Mouse (Mus musculus) kidney, postnatal 25 days (tissue): ENCODE results near the gene Zfp804b.
A peak's percentile ranks its signal among the peaks of the same experiment; 100 is the strongest.
"Not testable (repeated sequence)": the region's sequence is repeated elsewhere in the genome, so short reads cannot be mapped to it uniquely, and the experiment has no call there.

Source experiments
- DNase-seq, 2 experiments: peaks; one replicate each; pipeline ENCODE4 v3.0.0; 2021; ENCODE audit warnings: mixed read lengths in 2 of 2

Zfp804b gene

DNA sequence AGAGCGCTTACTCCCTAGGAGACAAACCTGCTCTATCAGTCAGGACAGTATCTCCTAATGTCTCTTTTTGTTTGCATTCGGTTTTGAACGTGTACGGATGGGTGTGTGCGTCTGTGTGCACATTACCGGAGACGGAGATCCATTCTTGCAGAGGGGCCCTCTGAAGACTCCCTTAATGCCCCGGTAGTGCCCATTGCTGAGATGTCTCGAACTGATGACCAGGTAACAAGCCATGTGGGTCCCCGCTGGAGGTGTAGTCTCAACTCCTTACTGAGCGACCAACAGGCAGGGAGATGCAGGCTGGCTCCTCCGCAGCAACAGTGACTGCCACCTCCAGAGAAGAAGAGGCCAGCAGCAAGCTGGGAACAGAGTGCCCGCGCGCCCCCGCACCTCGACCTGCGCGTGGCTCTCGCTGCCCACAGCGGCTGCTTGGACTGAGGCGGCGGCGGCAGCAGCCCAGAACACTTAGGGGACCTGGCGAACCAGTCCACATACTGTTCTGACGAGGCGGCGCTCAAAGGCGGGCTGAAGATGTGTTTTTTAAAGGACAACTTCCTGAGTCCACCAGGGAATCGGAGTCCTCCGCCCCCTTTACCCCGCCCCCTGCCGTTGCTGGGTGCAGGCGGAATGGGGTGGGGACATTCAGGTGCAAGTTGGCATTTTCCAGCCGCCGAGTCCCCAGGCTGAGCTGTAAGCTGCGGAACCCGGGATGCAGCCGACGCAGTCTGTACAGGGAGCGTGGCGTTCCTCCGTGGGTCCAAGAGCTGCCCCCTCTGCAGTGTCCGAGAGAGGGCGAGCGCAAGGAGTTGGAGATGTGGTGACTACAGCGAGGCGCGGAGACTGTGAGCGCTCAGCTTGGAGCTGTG lies at the start of gene Zfp804b:
Zfp804b (minus strand) TSS at position 612 of the 866 bp plus-strand sequence.
- DNase-seq = peak; percentile 13 to 37

DNA sequence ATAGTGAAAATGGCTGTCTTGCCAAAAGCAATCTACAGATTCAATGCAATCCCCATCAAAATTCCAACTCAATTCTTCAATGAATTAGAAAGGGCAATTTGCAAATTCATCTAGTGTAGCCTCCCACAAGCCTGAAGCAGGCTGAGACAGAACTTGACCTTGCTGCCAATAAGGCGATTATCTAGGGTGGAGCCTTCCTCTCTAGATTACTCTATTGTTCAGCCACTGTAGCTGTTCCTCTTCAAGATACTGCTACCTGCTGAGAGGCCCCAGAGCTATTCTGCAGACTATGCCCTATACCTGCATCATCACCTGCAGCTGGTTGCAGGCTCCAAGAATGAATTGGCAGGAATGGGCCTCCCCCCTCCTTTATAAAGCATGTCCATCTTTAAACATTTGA lies 20.1 kb upstream of the Zfp804b start:
- DNase-seq = not testable (repeated sequence)

DNA sequence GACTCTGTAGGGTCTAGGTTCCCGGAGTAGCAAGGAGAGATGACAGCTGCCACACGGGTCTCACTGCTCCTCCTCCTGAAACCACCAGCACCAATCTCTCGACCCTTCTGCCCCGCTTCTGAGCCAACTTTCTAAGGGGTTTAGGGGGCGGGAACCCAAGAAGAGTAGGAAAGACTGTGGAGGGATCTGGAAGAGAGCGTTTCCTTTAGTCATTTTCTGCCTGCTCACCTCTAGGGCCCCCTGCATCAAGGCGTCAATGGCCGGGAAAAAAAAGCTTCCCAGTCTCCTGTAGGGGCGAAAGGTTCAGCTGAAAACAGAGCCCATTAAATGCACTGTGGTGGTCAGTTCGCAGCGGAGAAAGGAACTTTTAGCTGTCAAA lies 444 bp upstream of the Zfp804b start:
- DNase-seq = no peak

DNA sequence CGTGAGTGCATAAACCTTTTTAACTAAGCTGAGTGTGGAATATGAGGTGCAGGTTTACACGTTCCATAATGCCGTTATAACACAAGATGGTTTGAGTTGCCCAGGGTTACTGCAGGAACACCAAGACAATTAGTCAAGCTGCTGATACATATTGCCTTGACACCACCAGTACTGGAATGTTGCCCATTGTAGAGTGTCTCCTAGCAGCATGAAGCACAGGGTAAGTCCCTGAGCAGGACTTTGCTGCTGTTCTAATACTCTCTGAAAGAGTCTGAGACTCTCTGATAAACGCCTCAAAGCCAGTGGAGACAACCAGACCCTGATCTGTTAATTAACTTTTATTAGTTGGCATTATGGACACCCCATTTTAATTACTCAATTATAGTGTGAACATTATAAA lies 19.0 kb downstream of the Zfp804b start:
- no peak for DNase-seq

DNA sequence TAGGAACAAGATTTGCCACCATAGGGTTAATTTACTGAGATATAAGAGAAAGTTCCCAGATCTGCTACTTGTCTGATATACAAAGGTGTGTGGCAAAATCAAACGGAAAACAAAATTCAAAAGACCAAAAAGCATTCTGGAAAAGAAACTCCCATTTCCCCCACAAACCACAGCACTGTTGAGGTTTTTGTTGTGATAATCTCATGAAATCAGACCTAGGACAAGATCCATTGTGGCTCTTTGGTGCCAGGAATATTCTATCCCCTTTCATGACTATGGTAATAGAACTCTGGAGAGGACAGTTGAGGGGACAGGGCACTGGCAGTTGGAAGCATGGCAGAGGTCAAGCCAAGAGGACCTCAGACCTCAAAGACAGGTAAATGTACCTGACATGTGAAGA lies 40.7 kb downstream of the Zfp804b start, which contains the start of gene Tex47:
Tex47 (plus strand) TSS at position 301 of the 400 bp plus-strand sequence.
- DNase-seq = no peak

DNA sequence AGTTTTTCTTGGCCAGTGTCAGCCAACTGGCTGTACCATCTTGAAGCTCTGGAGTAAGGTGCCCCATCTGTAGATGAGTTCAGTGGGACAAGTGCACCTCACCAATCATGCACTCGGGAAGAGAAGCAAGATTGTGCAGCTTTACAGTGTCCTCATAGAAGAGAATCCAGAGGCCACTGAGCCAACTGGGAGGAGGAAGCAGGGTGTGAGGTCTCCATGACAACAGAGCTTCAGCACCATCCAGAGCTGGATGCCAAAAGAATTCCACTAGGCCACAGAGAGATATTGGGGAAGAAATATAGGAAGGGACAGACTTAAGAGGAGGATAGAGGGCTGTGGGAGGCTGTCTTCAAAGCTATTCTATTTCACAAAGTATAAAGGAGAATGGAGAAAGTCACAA lies 41.6 kb downstream of the Zfp804b start:
- DNase-seq = no peak

DNA sequence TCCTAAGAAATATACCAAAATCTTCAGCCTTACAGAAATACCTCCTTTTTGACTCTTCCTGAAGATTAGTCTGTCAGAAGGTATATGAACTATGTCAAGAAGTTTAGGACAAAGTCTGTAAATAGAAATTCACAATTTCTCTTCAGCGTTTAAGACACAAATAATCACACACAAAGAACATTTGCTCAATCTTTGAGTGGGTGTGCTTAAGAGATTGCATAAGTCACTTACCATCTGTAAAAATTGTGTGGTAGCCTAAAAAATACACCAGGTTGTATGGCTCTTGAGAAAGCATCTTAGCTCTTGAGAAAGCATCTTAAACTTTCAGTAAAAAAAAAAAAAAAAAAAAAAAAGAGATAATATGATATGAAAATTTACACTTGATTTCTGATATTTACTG lies 60.2 kb downstream of the Zfp804b start:
- no peak for DNase-seq

DNA sequence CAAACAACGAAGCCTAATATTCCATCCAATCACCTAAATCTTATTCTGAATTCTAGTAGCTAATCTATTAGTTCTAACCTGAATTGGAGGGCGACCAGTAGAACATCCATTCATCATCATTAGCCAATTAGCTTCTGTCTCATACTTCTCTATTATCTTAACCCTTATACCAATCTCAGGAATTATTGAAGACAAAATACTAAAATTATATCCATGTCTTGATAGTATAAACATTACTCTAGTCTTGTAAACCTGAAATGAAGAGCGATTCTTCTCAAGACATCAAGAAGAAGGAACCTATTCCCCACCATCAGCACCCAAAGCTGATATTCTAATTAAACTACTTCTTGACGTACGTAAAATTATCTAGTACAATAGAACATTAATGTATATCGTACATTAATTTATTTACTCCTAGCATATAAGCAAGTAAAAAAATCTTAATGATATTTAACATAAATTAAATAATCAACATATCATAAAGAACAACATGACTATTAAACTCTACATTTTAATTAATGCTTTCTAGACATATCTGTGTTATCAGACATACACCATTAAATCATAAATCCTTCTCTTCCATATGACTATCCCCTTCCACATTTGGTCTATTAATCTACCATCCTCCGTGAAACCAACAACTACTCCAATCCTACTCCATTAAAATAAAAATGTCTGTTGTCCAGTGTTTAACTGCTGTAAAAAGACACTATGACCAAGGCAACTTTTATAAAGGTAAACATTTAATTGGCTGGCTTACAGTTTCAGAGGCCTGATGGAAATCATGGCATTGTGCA lies 67.7 kb downstream of the Zfp804b start:
- peak in 1 of 2 experiments; percentile 28 for DNase-seq

DNA sequence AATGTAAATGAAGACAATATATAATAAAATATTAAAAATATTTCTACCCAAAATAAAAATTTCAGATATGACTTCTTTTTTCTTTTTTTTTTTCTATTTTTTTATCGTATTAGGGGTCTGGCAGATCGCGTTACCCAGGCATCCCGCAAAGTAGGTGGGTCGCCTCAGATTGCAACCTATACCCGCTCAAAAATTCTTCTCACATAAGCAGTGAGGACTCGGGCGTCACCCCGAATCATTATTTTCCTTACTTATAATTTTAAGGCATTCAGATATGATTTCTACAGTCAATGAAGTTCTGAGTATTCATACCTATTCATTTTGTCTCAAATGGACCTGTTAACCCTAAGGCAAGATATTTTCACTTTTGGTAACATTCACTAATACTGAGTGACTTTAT lies 167.0 kb downstream of the Zfp804b start:
- DNase-seq = no peak

DNA sequence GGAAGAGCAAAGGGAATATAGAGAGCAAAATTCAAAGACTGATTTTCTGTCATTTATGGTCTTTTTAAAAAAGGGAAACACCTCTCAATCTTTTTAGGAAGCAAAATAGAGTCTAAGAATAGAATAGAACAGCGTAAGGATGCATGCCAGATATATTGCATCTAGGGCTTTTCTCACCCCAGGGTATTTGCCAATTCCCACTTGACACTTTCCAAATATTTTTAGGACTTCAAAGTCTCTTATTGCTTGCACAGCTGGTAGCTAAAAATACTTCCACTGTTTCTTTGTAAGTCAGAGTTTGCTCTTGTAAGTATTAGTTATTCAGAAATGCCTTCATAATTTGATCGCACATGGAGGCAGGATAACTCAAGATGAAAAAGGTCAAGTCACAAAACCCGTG lies 204.9 kb downstream of the Zfp804b start:
- no peak for DNase-seq

DNA sequence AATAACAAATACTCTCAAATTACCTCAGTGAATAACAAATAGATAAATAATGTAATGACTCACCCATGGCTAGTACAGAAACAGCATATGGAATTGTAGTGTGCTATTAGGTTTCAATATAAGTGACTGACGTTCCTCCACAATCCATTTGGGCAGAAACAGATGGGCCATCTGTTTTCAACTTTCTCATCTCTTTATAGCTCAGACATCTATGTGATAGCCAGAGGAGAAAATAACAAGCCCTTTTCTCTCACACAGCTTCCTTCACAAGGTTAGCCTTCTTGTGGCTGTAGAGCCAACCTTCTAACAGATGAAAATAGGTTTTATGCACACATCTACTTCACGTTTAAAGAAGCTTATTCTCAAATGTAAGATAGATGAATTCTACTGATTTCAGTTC lies 242.2 kb downstream of the Zfp804b start:
- DNase-seq = no peak

DNA sequence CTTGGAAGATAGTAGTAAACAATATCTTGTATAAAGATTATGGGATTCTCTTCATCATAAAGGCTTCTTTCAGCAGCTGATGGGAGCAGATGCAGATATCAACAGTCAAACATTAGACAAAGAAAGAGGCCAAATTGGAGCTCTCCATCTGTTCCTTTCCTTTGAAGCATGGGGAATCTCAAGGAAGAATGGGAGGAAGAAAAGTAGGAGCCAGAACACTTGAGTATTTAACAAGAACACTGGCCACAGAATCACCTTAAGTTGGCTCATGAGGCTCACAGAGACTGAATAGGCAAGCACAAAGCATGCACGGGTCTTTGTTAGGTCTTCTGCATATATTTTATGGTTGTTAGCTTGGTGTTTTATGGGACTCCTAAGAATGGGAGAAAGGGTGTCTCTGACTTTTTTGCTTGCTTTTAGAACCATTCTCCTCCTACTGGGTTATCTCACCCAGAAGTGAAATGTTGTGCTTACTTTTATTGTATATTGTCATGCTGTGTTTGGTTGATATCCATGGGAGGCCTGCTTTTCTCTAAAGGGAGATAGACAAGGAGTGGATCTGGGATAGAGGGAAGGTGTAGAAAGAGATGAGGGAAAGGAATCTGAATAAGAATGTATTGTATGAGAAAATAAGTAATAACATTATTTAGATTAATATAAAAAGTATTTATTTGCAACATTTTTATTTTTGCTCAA lies 270.5 kb downstream of the Zfp804b start:
- no peak for DNase-seq

DNA sequence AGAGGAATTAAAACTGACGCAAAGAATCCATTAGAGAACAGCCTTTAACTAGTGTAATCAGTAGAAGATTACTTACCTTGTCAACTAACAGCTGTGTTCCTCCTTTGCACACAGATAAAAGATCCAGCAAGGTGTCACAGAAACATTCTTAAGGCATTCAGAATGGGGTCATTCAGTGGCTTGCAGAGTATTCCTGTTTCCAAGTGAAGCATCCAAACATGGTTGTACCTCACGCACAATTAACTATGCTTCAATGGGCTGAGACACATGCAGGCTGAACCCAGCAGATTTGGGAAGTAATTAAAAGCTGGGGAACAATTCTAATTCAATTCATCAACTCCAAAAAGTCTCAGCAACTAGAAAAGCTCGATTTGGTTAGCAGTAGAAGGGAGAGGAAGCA lies 337.1 kb downstream of the Zfp804b start:
- DNase-seq = no peak

DNA sequence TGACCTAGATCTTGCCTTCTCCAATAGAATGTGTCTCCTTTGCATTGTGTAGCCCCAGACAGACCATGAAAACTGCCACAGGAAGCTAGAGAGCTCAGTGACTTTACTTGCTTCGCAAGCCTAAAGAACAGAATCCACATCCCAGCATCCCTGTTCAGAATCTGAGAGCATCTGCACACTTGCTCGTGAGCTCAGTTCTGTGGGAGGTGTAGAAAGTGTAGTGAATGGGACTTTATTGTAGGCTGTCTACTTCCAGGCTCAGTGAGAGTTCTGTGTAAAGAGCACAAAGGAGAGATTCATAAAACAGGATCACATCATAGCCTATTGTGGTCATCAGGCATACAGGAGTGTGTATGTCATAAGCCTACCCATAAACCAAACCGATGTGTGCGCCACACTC lies 360.6 kb downstream of the Zfp804b start:
- no peak for DNase-seq

DNA sequence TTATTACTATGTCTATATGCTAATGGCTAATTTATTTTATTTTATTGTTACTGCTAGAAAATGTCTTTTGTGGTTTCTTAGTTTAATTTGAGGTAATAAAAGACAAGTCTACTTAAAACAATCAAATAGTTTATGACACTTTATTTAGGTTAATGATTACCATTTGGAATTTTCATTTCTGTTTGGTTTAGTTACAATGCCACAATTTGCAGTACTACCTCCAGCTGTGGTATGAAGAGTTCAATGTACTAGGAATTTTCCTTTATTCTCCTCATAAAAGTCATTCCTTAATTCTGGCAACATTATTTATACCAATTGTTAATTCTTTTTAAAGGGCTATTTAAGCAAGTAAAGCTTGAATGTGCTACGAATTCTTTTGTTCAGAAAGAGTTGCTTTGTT lies 409.7 kb downstream of the Zfp804b start:
- no peak for DNase-seq

DNA sequence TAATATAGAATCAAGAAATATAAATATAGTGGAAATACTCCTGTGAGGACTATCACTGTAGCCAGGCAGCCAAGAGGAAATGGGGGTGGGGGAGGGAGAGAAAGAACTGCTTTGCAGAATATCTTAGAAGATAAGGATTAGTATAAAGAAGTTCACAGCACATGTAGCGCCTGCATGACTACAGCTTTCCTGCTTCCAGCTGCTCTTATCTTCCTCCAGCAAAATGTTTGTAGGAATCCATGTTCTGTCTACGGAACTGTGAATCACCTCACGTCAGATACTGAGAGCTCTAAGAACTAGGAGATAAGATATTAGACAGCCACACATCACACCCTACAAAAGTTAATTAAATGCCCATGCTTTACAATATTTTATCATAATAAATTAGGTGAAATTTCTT lies 433.3 kb downstream of the Zfp804b start:
- DNase-seq = no peak

DNA sequence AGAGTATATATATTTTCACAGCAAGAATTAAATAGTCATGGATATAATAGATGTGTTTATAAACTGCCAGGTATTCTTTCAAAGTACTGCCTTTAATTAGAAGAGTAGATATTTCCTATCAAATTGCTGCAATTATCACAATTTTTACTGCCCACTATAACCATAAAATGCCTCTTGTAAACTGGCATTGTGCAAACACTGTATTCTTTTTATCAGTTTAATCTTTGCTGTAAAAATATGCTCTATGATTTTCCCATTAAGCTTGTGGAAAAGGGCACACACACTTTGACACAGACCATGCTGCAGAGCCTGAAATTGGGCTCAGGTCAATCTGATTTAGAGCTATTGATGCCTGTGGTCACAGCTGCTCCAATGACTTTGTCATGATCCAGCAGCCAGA lies 463.2 kb downstream of the Zfp804b start:
- no peak for DNase-seq

DNA sequence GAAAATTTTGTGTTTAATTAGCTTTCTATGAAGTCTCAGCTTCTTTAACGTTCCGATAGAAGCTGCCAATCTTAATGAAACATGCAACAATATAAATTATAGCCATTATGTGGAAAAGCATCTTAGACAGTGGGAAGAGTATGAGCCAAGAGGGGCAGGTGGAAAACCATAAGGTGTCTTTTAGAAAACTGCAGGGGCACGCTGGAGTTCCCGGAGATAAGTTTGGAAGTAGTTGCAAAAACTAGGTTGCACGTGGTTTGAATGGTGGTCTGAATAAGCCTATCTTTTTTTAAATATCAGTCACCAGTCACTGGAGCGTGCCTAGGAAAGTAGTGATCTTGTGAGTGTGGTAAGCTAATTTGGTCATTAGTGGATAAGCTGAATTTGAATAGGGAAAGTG lies 473.0 kb downstream of the Zfp804b start:
- no peak for DNase-seq

DNA sequence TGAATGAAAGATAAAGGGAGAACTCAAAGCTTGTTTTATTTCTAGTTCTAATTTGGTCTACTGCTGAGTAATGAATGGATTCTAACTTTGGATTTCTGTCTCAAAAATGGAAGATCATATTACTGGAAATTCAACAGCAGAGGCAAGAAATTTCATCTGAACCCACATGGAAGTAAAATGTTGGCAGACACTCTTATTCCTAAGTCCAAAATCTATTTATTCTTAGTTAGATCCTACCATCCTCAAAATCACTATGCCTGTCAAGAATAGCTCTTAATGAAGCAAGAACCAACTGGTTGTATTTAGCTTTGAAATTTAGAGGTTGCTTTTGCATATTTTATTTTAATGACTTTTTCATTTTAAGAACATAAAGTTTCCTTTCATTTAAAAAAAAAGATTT lies 473.6 kb downstream of the Zfp804b start:
- no peak for DNase-seq

DNA sequence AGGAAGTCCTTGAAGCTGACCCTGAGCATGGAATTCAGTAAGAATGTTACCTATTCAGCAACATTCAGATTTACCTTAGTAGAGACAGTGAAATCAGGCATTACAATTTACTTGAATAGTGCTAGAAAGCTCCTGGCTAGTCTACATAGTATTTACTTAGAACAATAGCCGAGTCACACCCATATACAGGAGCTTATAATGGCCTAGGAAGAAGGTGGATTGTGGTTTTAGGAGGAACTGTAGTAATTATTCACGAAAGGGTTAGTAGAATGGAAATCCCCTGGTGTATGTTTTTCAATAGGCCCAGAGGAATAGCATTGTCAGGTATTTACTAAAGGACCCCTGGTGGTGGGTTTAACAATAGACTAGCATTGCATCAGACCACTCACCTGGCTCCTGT lies 549.2 kb downstream of the Zfp804b start:
- no peak for DNase-seq

DNA sequence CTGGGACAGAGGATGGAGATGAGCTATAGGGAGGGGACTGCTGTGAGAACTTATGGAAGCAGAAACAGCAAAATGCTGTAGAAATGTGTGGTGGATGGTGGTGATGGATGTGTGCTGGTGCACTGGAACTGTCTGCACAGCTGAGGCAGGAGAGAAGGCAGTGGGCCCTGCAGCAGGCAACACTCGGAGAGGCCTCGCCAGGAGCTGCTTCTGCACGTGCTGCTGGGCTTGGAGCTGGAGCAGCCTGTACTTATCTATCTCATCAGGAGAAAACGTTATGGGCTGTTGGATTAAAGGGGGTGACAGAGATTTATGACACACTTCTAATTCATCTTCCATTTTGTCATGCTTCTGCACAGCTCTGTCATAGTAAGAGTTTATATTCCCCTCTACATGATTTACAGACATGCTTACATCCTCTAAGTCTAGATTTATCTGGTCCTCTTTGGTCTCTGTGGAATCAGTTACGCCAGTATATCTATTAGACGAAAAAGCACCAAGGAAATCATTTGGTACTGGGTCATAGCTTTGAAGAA lies 575.1 kb downstream of the Zfp804b start:
- DNase-seq = no peak
